Mouse (Mus musculus): ENCODE data around the gene Thbd. TPM values are rescaled to one million over a fixed set of nuclear protein-coding genes. Genes with fewer than 3 reads are reported as not detected.

Thbd gene
- total RNA-seq, 1 experiment from 2014 or later = 17.3 TPM

DNA sequence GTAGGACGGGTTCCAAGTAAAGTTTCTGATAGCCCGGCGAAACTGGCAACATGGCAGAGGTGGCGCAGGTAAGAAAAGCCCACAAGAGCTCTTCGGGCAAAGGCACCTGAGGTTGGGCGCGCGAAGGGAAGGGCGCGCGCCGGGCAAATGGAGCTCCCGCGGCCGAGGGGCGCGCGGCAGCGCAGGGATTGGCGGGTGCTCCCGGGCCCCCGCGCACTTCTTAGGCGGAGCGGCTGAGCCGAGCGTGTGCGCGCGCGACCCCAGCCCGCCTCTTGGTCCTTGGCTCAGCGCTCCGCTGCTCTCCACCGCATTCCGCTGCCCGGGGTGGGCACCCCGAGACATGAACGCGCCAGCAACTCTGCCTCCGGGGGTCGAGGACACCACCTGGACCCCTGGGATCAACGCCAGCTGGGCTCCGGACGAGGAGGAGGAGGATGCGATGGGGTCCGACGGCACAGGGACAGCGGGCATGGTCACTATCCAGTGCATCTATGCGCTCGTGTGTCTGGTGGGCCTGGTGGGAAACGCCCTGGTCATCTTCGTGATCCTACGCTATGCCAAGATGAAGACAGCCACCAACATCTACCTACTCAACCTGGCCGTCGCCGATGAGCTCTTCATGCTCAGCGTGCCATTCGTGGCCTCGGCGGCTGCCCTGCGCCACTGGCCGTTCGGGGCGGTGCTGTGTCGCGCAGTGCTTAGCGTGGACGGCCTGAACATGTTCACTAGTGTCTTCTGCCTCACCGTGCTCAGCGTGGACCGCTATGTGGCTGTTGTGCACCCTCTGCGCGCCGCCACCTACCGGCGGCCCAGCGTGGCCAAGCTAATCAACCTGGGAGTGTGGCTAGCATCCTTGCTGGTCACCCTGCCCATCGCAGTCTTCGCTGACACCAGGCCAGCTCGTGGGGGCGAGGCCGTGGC is 12.6 kb downstream of the Thbd start, which contains the start of gene Sstr4:
TSS of gene Sstr4 (plus strand) at position 214 of the 921 bp plus-strand sequence.
- ATAC-seq (ENCODE audit: extremely low read depth, insufficient number of reproducible peaks, low FRiP score, poor library complexity, severe bottlenecking) = peak; percentile 69

DNA sequence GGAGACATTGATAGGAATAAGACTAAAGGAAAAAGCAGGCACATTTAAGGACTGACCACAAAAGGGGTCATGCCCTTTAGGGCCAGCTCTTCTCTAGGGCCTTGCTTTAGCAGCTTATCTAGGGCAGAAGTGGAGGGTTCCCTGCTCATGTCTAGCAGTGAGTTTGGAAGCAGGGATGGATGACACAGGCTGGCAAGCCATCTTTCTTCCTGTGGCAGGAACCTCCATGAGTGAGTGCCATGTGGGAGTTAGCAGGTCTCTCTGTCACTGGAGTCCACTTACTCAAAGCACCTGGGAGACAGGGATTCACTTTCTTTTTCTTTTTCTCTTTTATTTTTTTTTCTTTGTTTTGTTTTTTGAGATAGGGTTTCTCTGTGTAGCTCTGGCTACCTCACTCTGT is 14.1 kb downstream of the Thbd start:
- no peak for ATAC-seq (ENCODE audit: extremely low read depth, insufficient number of reproducible peaks, low FRiP score, poor library complexity, severe bottlenecking)

DNA sequence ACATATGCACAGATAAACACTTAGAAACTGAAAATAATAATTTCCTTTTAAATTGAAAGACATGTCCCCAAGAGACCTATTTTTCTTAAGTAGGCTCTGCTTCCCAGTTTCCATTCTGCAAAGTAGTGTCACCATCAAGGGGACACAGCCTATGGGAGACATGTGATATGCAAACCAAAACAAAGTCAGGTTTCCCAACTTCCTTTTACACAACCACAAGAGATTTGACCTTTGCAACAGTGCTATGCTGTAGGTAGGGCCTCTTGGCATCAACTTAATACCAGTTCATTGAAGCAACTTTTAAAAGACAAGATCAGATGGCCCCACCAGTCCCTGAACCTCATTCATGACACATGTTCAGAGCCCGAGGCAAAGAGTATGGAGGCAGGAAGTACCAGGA is 14.8 kb downstream of the Thbd start:
- ATAC-seq (ENCODE audit: extremely low read depth, insufficient number of reproducible peaks, low FRiP score, poor library complexity, severe bottlenecking) = peak; percentile 31; the same call in 1 of the 2 replicates

DNA sequence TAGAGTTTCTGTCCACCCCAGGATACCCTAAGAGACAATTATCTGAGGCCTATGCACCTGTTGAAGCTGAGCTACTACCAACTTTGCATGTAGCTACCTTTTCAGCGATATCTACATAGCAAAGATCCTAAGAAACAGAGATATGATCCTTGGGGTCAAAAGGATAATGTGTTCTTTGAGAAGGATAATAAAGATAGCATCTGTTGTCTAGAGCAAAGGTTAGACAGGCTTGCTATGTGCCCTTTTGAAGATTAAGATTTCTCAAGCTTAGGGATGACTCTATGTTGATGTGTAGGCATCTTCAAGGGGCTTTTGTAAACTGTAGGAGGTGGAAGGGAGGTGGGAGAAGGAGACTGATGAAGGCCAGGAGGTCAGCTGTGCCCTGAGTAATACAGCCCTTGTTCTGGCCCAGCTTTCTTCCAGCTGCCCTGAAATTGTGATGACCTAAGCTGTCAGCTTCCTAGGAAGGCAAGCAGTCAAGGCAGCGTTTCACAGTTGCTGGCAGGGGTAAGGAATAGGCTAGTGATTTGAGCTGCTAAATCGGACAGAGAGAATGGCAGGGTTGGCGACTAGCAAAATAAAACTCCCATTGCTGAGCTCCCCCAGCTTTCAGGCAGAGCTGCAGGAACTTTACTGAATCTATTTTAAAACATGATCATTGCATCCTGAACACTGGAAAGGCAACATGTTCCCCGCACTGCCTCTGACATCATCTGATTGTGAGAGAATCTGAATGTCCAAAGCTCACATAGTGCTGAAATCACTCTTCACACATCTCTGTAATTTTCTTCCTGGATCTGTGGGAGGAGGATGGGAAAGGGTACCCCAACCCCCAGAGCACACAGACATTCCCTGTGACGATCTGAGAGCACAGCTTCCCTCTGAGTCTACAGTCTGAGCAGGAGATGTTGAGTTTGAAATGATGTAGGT is 20.1 kb downstream of the Thbd start:
- no peak for ATAC-seq (ENCODE audit: extremely low read depth, insufficient number of reproducible peaks, low FRiP score, poor library complexity, severe bottlenecking)

DNA sequence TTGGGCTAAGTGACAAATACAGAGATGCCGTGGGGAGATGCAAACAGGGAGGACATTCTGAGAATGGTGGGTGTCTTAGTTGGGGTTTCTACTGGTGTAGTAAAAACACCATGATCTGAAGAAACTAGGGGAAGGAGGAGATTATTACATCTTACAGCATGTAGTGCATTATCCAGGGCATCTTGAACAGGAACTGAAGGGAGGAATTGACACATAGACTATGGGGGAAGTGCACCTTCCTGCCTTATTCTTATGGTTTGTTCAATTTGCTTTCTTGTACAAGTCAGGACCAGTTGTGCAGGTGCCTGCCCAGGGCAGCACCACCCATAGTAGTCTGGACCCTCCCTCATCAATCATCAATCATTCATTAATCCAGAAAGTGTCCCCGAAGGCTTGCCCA is 21.1 kb downstream of the Thbd start:
- no peak for ATAC-seq (ENCODE audit: extremely low read depth, insufficient number of reproducible peaks, low FRiP score, poor library complexity, severe bottlenecking)

DNA sequence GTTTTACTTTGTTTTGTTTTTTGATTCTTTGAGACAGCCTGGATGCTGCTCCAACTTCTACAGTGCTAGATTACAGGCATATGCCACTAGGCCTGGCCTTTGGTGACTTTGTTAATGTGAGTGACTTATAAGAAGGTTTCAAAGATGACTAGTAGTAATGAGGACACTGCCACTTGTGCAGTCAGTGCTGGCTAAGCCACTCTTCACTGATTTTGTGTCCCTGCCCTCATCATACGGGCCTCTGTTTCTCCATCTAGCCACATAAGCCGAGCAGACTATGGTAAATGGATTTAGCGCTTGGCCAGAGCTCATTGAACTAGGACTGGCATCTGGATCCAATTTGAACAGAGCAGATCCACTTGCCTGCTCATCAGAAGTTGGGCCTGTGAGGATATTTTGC is 21.5 kb downstream of the Thbd start:
- no peak for ATAC-seq (ENCODE audit: extremely low read depth, insufficient number of reproducible peaks, low FRiP score, poor library complexity, severe bottlenecking)

DNA sequence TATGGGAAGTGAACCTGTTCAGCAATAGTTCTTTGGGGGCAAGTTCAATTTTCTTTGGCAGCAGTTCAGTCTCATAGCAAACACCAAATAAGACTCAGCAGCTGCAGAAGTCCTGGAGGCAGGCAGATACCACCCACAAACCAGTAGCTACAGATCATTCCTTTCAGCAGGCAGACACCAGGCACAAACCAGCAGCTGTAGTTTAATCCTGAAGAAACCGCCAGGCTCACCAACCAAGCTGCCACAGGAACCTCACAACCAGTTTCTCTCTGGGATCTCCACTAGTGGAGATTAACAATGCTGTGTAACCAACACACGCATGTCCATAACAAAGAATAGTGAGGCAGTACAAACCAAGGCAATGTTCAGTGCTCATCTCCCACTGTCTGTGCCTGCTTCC is 26.9 kb downstream of the Thbd start:
- no peak for ATAC-seq (ENCODE audit: extremely low read depth, insufficient number of reproducible peaks, low FRiP score, poor library complexity, severe bottlenecking)

DNA sequence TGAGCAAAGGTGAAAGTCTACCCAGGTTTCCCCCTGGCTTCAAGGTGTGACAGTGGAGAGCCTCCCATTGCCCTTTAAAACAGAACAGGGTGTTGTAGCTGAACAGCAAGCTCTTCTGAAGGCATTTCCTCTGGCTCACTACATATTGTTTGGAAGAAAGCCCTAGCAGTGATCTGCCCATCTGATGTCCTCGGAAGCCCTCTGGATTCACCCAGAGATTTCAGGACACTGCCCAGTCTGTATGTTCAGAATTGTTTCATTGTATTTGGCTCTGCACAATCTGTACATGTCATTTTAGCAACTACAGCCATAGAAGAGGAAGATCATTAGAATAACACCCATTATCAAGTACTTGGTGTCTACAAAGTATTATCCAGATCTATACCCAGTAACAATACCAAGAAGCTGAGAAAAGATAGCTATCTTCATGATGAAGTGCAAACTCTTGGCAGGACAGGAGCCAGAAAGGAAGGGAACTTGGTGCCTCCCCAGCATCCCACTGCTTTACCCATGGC is 28.0 kb downstream of the Thbd start:
- no peak for ATAC-seq (ENCODE audit: extremely low read depth, insufficient number of reproducible peaks, low FRiP score, poor library complexity, severe bottlenecking)

DNA sequence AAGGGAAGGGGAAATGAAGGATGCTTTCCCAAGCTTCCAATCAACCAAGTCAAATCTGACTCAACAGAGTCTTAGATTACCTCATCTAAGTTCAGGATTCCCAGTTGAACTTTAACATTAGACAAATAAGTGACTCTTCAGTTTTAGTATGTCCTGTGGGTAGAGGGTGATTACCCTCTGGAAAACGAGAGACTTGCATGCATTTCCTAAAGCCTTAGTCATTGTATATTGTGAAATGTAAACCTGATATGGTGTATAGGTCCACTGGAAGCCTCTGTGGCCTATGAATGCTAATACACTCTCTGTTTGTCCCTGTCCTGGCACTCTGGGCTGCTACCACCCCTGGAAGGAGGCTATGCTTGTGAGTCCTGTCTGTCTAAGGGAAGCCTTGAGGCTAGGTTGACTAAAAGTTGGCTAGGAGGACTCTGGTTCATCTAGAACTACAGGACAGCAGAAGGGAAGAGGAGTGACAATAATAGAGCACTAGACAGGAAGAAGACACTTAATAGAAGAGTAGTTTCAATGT is 29.1 kb downstream of the Thbd start:
- no peak for ATAC-seq (ENCODE audit: extremely low read depth, insufficient number of reproducible peaks, low FRiP score, poor library complexity, severe bottlenecking)

DNA sequence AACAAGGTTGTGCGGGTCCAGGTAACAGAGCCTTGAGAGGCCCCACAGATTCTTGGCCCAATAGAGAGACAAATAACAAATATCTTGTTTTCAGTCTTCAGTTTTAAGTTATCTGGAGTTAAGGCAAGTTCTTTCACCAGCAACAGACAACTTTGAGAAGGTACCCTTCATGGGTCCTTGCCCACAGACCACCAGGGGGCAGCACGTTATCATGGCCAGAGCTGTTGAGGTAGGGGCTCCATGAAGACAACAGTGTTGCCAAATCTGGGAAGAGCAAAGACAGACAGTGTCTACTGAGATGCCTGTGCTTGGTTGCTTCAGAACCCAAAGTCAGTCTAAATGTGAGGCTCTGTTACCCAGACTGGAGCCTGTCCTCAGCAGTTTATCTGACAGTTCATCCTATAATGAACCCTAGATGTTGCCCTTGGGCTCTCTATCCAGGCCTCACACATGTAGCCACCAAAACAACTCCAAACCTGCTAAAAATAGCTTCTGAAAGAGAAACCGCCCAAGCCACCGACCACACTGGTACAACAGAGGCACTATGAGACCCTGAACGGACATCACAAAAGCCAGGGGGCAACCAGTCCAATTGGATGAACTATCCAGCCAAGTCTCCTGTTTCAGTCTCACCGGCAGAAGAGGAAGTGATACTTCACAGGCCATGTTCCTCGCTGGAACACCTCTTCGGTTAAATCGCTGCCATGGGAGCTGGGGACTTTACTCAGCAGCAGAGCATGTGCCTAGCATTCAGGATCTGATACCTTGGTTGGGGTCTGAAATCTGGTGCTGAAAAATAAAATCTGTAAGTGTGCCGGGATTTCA is 32.5 kb downstream of the Thbd start:
- peak; percentile 66 for ATAC-seq (ENCODE audit: extremely low read depth, insufficient number of reproducible peaks, low FRiP score, poor library complexity, severe bottlenecking)

DNA sequence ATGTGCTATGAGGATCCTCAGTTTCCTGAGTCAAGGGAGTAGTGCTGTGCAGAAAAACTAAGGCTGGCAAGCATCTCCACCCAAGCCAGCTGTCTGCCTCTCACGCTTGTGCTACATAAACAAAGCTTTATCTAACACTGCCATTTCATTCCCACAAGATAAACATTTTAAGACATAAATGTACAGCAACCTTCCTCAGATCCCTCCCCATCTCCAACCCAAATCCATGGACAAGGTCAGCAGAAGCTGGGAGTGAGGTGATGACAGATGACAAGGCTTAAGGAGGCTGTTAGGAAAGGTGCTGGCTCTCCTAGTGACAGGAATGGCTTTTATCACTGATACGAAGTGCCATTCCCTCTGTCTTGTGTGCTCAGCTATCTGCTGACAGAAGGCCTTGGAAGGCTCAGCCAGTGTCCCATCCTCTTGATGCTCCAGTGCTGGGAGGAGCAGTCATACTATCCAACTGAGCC is 34.4 kb downstream of the Thbd start:
- ATAC-seq (ENCODE audit: extremely low read depth, insufficient number of reproducible peaks, low FRiP score, poor library complexity, severe bottlenecking) = no peak

DNA sequence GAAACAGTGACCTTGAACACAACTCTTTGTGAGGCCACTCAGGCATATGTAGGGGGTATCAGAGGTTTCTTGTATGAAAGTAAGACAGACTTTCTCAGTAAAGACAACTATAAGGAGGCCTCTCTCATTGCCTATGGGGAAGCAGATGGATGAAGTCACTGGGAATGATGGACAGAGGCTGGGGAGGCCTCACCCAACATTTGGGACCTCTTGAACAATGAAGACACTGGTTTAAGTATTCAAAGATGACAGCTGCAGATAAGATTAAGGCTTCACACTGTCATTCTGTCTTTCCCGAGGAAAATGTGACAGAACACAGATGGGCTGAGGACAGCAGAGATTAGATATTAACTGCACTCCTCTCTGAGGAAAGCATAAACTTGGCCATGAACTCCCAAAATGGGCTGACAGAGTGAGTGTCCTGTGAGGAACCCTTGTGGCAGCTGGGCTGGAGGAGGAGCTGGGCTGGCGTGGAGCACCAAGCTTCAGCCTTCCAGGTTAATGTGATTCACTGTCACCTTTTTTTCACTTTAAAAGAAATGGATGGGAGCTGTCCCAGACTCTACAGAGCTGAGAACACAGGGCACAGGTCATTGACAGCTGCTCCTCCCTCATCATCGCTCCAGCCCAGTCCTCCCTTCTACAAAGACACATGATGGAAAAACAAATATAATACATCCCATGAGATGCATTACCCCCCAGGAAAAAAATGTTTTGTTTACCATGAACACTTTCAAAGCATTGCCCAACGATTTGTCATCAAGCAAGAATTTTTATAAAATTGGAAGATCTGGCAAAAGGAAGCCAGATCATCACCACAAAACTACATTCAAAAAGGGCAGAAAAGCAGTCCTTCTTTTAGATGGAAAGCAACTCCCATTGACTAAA is 36.0 kb downstream of the Thbd start:
- ATAC-seq (ENCODE audit: extremely low read depth, insufficient number of reproducible peaks, low FRiP score, poor library complexity, severe bottlenecking) = no peak

DNA sequence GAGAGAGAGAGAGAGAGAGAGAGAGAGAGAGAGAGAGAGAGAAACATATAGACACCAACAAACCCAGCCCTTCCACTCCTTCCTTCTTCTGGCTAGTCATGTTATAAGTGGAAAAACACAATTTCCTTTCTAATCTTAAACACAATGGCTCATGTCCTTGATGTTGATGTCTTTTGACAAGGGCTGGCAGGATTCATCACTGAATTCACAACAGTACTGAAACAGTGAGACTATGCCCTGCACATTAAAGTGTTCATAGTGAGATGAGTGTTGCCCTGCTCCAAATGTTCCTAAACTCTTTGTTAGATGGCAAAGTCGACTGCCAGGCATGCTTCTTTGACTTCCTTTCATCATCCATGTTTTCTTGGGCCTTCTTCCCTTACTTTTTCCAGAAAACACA is 42.8 kb downstream of the Thbd start:
- no peak for ATAC-seq (ENCODE audit: extremely low read depth, insufficient number of reproducible peaks, low FRiP score, poor library complexity, severe bottlenecking)

DNA sequence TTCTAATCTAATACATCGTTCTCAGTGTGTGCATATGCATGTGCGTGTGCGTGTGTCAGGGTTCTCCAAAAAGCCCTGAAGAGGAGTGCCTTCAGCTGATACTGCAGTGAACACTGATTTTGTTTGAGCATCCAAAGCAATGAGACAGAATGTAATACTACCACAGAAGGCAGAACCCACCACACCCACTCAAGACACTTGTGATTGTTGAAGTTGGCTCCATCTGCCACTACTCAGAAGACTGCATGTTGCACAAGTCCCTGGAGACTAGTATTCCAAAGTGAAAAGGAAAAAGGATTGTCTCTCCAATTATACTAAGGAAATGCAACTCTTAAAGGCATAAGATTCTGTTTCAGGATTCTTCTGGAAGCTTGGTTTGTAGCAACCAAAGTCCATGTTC is 43.5 kb downstream of the Thbd start:
- no peak for ATAC-seq (ENCODE audit: extremely low read depth, insufficient number of reproducible peaks, low FRiP score, poor library complexity, severe bottlenecking)

DNA sequence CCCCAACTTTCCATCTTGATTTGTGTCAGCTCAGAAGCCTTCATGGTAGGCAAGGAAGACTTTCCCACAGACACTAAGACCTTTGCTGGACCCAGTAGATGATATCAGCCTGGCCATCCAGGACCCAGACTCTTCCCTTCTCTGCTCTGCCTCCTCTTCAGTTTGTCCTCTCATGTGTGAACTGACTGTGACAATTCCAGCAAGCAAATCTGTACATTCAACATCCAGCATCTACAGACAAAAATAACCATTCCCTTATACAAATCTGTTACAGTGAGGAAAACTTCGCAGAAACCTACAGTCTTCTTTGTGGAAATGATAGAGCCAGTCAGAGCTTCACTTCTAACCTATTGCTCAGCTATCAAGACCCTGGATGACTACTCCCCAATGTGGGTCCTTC is 50.8 kb downstream of the Thbd start:
- no peak for ATAC-seq (ENCODE audit: extremely low read depth, insufficient number of reproducible peaks, low FRiP score, poor library complexity, severe bottlenecking)
